Mouse (Mus musculus): ENCODE data around the gene Nom1. TPM values are rescaled to one million over a fixed set of nuclear protein-coding genes. Genes with fewer than 3 reads are reported as not detected.

The Nom1 gene
- 23.9 TPM for polyA plus RNA-seq (2014; fragmentation: Illumina TruSeq; extraction: RNeasy Lipid Tissue Mini Kit (QIAGEN cat#74804); ENCODE audit: low read depth, low replicate concordance)

GRCm38 (mm10) chr5:29434228-29434871 is at the start of gene Nom1:
Gene Nom1, plus strand, starts transcription at chr5:29434664.

GRCm38 (mm10) chr5:29478208-29479197 is 44.0 kb downstream of the Nom1 start, which contains the start of gene Mnx1:
Gene Mnx1, minus strand, starts transcription at chr5:29478470.

Other genes with a start within 250 kb of the Nom1 start
- 15.3 TPM for gene Rnf32, start 238.7 kb upstream of the Nom1 start, polyA plus RNA-seq (2014; fragmentation: Illumina TruSeq; extraction: RNeasy Lipid Tissue Mini Kit (QIAGEN cat#74804); ENCODE audit: low read depth, low replicate concordance)
- 16.8 TPM for gene Lmbr1, start 56.3 kb upstream of the Nom1 start, polyA plus RNA-seq (2014; fragmentation: Illumina TruSeq; extraction: RNeasy Lipid Tissue Mini Kit (QIAGEN cat#74804); ENCODE audit: low read depth, low replicate concordance)
- gene Mnx1, start 43.8 kb downstream of the Nom1 start, polyA plus RNA-seq (2014; fragmentation: Illumina TruSeq; extraction: RNeasy Lipid Tissue Mini Kit (QIAGEN cat#74804); ENCODE audit: low read depth, low replicate concordance) = not detected
- 72.1 TPM for gene Ube3c, start 134.6 kb downstream of the Nom1 start, polyA plus RNA-seq (2014; fragmentation: Illumina TruSeq; extraction: RNeasy Lipid Tissue Mini Kit (QIAGEN cat#74804); ENCODE audit: low read depth, low replicate concordance)